Mouse (Mus musculus): ENCODE data around the gene Hrh1. TPM values are rescaled to one million over a fixed set of nuclear protein-coding genes. Genes with fewer than 3 reads are reported as not detected.

The Hrh1 gene
- polyA plus RNA-seq (2015; fragmentation: Nextera tagmentation; extraction: Ambion mirVana) = 0.46 TPM in 2 replicates

GRCm38 (mm10) chr6:114397691-114398217 is at the start of gene Hrh1:
Gene Hrh1 (plus strand): TSS chr6:114397936.
- Histone ChIP-seq H3K4me1 (replicated peaks; ENCODE audit: control insufficient read depth, insufficient read depth, low read length) (no peaks in the 10 kb centered on the region; the same call in 1 of the 2 replicates), H3K9me3 (ENCODE audit: control insufficient read depth) (no peaks in the 10 kb centered on the region), H3K4me2 (replicated peaks; ENCODE audit: low read depth) (peak within 1 kb of the TSS; percentile 91), H3K27me3 (replicated peaks; ENCODE audit: control insufficient read depth, insufficient read depth, low read length) (peaks cover 21% of the 10 kb centered on the region; the same call in 1 of the 2 replicates), H3K4me3 (ENCODE audit: low read depth, low read length) (peak within 1 kb of the TSS; percentile 48), H3K36me3 (ENCODE audit: control insufficient read depth, insufficient read depth) (no peaks in the 10 kb centered on the region), H3K9ac (ENCODE audit: low read depth, low read length) (peak within 1 kb of the TSS; percentile 43; the same call in 1 of the 2 replicates), H3K27ac (ENCODE audit: low read depth, low read length) (peak within 1 kb of the TSS; percentile 9; the same call in 1 of the 2 replicates)
- peak; percentile 38 for ATAC-seq
- TF ChIP-seq CTCF (IDR thresholded peaks at IDR 0.05; ENCODE audit: low read depth) = peak; percentile 22; the same call in 1 of the 2 replicates
- WGBS = under 1% methylated on average over 56 of the region's 56 CpGs

GRCm38 (mm10) chr6:114354635-114355034 is 43.1 kb upstream of the Hrh1 start:
- Histone ChIP-seq H3K27me3 (replicated peaks; ENCODE audit: control insufficient read depth, insufficient read depth, low read length) (no peaks in the 10 kb centered on the region), H3K27ac (ENCODE audit: low read depth, low read length) (no peak overlapping the region; the same call in 1 of the 2 replicates), H3K4me3 (ENCODE audit: low read depth, low read length) (no peak overlapping the region), H3K36me3 (ENCODE audit: control insufficient read depth, insufficient read depth) (no peaks in the 10 kb centered on the region), H3K9me3 (ENCODE audit: control insufficient read depth) (no peaks in the 10 kb centered on the region), H3K4me2 (replicated peaks; ENCODE audit: low read depth) (no peak overlapping the region), H3K9ac (ENCODE audit: low read depth, low read length) (no peak overlapping the region), H3K4me1 (replicated peaks; ENCODE audit: control insufficient read depth, insufficient read depth, low read length) (no peaks in the 10 kb centered on the region)
- no peak for TF ChIP-seq CTCF (IDR thresholded peaks at IDR 0.05; ENCODE audit: low read depth)
- WGBS = 23% methylated on average over 4 of the region's 4 CpGs
- no peak for ATAC-seq

GRCm38 (mm10) chr6:114358171-114358570 is 39.6 kb upstream of the Hrh1 start:
- no peaks in the 10 kb centered on the region; the same call in 1 of the 2 replicates for H3K4me1 ChIP-seq (replicated peaks; ENCODE audit: control insufficient read depth, insufficient read depth, low read length)
- no peaks in the 10 kb centered on the region for H3K27me3 ChIP-seq (replicated peaks; ENCODE audit: control insufficient read depth, insufficient read depth, low read length)

GRCm38 (mm10) chr6:114362355-114362754 is 35.4 kb upstream of the Hrh1 start:
- no peak overlapping the region for H3K4me2 ChIP-seq (replicated peaks; ENCODE audit: low read depth)
- 70% methylated on average over 4 of the region's 4 CpGs for WGBS
- H3K4me3 ChIP-seq (ENCODE audit: low read depth, low read length) = no peak overlapping the region
- no peaks in the 10 kb centered on the region for H3K27me3 ChIP-seq (replicated peaks; ENCODE audit: control insufficient read depth, insufficient read depth, low read length)
- H3K9me3 ChIP-seq (ENCODE audit: control insufficient read depth) = no peaks in the 10 kb centered on the region
- H3K9ac ChIP-seq (ENCODE audit: low read depth, low read length) = no peak overlapping the region
- H3K36me3 ChIP-seq (ENCODE audit: control insufficient read depth, insufficient read depth) = no peaks in the 10 kb centered on the region
- no peaks in the 10 kb centered on the region; the same call in 1 of the 2 replicates for H3K4me1 ChIP-seq (replicated peaks; ENCODE audit: control insufficient read depth, insufficient read depth, low read length)
- no peak overlapping the region for H3K27ac ChIP-seq (ENCODE audit: low read depth, low read length)
- TF ChIP-seq CTCF (IDR thresholded peaks at IDR 0.05; ENCODE audit: low read depth) = no peak
- ATAC-seq = no peak

More at GRCm38 (mm10) chr6:114358171-114358570, 39.6 kb upstream of the Hrh1 start:
- no peak for TF ChIP-seq CTCF (IDR thresholded peaks at IDR 0.05; ENCODE audit: low read depth)
- no peak overlapping the region for H3K27ac ChIP-seq (ENCODE audit: low read depth, low read length)
- WGBS = 32% methylated on average over 3 of the region's 3 CpGs
- H3K9ac ChIP-seq (ENCODE audit: low read depth, low read length) = no peak overlapping the region
- H3K36me3 ChIP-seq (ENCODE audit: control insufficient read depth, insufficient read depth) = no peaks in the 10 kb centered on the region
- H3K4me3 ChIP-seq (ENCODE audit: low read depth, low read length) = no peak overlapping the region
- ATAC-seq = no peak
- H3K4me2 ChIP-seq (replicated peaks; ENCODE audit: low read depth) = no peak overlapping the region
- H3K9me3 ChIP-seq (ENCODE audit: control insufficient read depth) = no peaks in the 10 kb centered on the region

- no peaks in the 10 kb centered on the region; the same call in 1 of the 2 replicates for H3K4me1 ChIP-seq (replicated peaks; ENCODE audit: control insufficient read depth, insufficient read depth, low read length)
- WGBS = 85% methylated on average over 8 of the region's 8 CpGs
- H3K4me3 ChIP-seq (ENCODE audit: low read depth, low read length) = no peak overlapping the region
- no peaks in the 10 kb centered on the region for H3K9me3 ChIP-seq (ENCODE audit: control insufficient read depth)
- no peak for ATAC-seq
- no peak for TF ChIP-seq CTCF (IDR thresholded peaks at IDR 0.05; ENCODE audit: low read depth)
- H3K27ac ChIP-seq (ENCODE audit: low read depth, low read length) = no peak overlapping the region
- H3K4me2 ChIP-seq (replicated peaks; ENCODE audit: low read depth) = no peak overlapping the region
- H3K27me3 ChIP-seq (replicated peaks; ENCODE audit: control insufficient read depth, insufficient read depth, low read length) = no peaks in the 10 kb centered on the region
- no peak overlapping the region for H3K9ac ChIP-seq (ENCODE audit: low read depth, low read length)
- H3K36me3 ChIP-seq (ENCODE audit: control insufficient read depth, insufficient read depth) = no peaks in the 10 kb centered on the region
Observed at GRCm38 (mm10) chr6:114363740-114364139, 34.0 kb upstream of the Hrh1 start.

GRCm38 (mm10) chr6:114364734-114365133 is 33.0 kb upstream of the Hrh1 start:
- H3K4me3 ChIP-seq (ENCODE audit: low read depth, low read length) = no peak overlapping the region
- 82% methylated on average over 5 of the region's 5 CpGs for WGBS
- TF ChIP-seq CTCF (IDR thresholded peaks at IDR 0.05; ENCODE audit: low read depth) = no peak

More at GRCm38 (mm10) chr6:114364734-114365133, 33.0 kb upstream of the Hrh1 start:
- Histone ChIP-seq H3K4me1 (replicated peaks; ENCODE audit: control insufficient read depth, insufficient read depth, low read length) (no peaks in the 10 kb centered on the region; the same call in 1 of the 2 replicates), H3K27ac (ENCODE audit: low read depth, low read length) (no peak overlapping the region), H3K9ac (ENCODE audit: low read depth, low read length) (no peak overlapping the region), H3K27me3 (replicated peaks; ENCODE audit: control insufficient read depth, insufficient read depth, low read length) (no peaks in the 10 kb centered on the region), H3K4me2 (replicated peaks; ENCODE audit: low read depth) (no peak overlapping the region), H3K36me3 (ENCODE audit: control insufficient read depth, insufficient read depth) (no peaks in the 10 kb centered on the region), H3K9me3 (ENCODE audit: control insufficient read depth) (no peaks in the 10 kb centered on the region)
- no peak for ATAC-seq

Measured in intestine, postnatal 0 days (tissue).